Mouse (Mus musculus) left cerebral cortex, postnatal 4 days (tissue): ENCODE measurements around the gene Tex48. TPM values are rescaled to one million over a fixed set of nuclear protein-coding genes. Genes with fewer than 3 reads are reported as not detected.

Experiments used
- DNase-seq: peaks from one replicate; pipeline ENCODE4 v3.0.0-alpha.2; 2022
- intact Hi-C: fragments of 180-260 bp; cut with DNase I; formaldehyde crosslinking; loops from one replicate; pipeline ENCODE4 v1.15.1; 2025
- total RNA-seq, 2 experiments: library from RNA; stranded (reverse); gene quantifications; 2 replicates each; pipeline ENCODE4 v1.2.3; 2021

Tex48 gene
- total RNA-seq, 2 experiments from 2014 or later = not detected

GRCm38 (mm10) chr4:63557124-63558059 lies 64.8 kb downstream of the Tex48 start:
- intact Hi-C loops = no loop called here
- no peak for DNase-seq

Other genes with a start within 250 kb of the Tex48 start
- gene Akna, start 219.1 kb downstream of the Tex48 start, total RNA-seq = 1 to 10 TPM; 6.1 to 6.9 TPM
- 10 to 100 TPM; 24.9 to 28.6 TPM for gene Whrn, start 126.4 kb downstream of the Tex48 start, total RNA-seq
- 100 to 1,000 TPM; 142 to 154 TPM for gene Atp6v1g1, start 77.7 kb downstream of the Tex48 start, total RNA-seq
- gene Tmem268, start 63.6 kb downstream of the Tex48 start, total RNA-seq = 1 to 10 TPM; 3.9 to 4.4 TPM
- gene Gm11213, start 17.2 kb downstream of the Tex48 start, total RNA-seq = not detected
- not detected for gene Gm11214, start 41.0 kb upstream of the Tex48 start, total RNA-seq
- gene Tnfsf15, start 122.7 kb upstream of the Tex48 start, total RNA-seq = not detected
- gene Tnfsf8, start 238.9 kb upstream of the Tex48 start, total RNA-seq = not detected